Mouse (Mus musculus) duodenum, adult 2 months (tissue): ENCODE results near the gene Wnt9b. TPM values are rescaled to one million over a fixed set of nuclear protein-coding genes. Genes with fewer than 3 reads are reported as not detected.

Experiments used
- polyA plus RNA-seq: library from polyadenylated mRNA; depleted of rRNA; stranded (reverse); fragments of >200 nt; gene quantifications from 2 replicates; pipeline ENCODE4 v1.2.3, GENCODE M21; 2012; ENCODE audit warnings: low replicate concordance; rRNA removed

Wnt9b gene
- polyA plus RNA-seq: 0.15 and 0.49 TPM in 2 replicates

GRCm38 (mm10) chr11:103749306-103750089 is at the start of gene Wnt9b:
TSS of gene Wnt9b (minus strand) at chr11:103749821.

DNA sequence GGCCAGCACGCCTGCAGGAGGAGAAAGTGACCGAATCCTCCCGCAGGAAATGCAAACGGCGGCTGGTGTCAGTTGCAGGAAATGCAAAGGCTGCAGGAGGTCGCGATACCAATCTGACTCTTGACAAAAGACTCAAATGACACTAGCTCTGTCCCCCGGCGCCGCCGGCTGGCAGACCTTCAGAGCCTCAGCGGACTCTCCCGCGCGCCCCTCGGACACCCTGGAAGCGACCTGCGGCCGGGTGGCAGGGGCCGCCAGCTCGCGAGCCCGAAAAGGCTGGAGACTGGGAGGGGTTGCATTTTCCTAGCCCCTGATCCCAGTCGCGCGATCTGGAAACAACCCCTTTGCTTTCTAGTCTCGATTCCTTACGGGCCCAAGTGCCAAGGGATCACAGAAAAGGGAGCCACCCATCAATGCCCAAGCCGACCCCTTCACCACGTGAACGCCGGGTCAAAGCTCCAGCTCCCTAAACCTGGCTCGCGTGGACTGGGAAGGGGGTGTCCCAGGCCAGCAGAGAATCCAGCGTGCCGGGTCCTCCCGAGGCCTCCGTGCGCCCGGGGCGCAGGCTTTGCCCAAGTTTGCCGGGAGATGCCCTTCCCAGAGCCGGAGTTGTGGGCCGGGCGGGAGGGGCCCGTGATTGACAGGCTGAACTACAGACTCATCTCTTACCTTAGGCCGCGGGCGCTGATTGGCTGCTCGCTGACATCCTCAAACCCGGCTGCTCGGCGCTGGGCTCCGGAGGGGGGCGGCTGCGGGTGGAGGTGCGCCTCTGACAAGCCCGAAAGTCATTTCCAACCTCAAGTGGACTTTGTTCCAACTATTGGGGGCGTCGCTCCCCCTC is 24.0 kb upstream of the Wnt9b start, which contains the start of gene Wnt3:
Wnt3 (plus strand) TSS at position 764 of the 841 bp plus-strand sequence.

DNA sequence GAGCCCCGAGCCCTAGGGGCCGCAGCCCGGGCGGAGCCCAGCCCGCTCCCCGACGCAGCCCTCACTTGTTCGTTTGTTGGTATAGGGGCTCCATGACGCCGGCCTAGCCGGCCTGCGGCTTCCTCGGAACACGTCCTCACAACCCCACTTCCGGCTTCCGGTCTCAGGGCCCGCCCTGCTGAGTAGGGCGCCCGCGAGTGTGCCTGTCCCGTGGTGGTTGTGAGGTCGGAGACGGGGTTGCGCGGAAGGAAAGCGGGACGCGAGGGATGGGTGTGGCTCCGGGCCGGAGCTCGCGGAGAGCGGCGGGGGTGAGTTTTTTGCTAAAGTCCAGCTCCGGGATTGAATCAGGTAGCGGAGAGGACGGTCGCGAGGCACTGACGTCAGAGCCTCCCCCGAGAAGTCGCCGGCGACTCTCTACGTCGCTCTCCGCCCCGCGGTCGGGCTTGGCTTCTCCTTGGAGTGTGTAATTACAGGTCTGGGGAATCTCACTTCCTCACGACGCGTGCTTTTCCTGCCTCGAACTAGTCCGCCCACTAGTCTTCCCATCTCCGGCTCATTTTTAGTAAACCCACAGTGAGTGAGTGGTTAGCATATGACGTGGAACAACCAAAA is 52.0 kb downstream of the Wnt9b start, which contains the start of gene Gosr2:
Gosr2 (minus strand) TSS at position 334 of the 612 bp plus-strand sequence.

Other genes with a start within 250 kb of the Wnt9b start
- not detected in 2 replicates for gene Lrrc37a, start 245.2 kb downstream of the Wnt9b start, polyA plus RNA-seq
- gene Gm884, start 128.7 kb downstream of the Wnt9b start, polyA plus RNA-seq: not detected in 2 replicates
- not detected in 2 replicates for gene Lyzl6, start 110.9 kb downstream of the Wnt9b start, polyA plus RNA-seq
- 1.3 and 6.6 TPM in 2 replicates for gene Rprml, start 100.3 kb downstream of the Wnt9b start, polyA plus RNA-seq
- 69.2 and 74.6 TPM in 2 replicates for gene Gosr2, start 51.9 kb downstream of the Wnt9b start, polyA plus RNA-seq
- 1.9 and 3.0 TPM in 2 replicates for gene Wnt3, start 24.3 kb upstream of the Wnt9b start, polyA plus RNA-seq
- gene Nsf, start 204.2 kb upstream of the Wnt9b start, polyA plus RNA-seq: 16.9 and 37.7 TPM in 2 replicates
- gene Arf2, start 216.9 kb upstream of the Wnt9b start, polyA plus RNA-seq: 0.85 and 2.2 TPM in 2 replicates